Mouse (Mus musculus) left cerebral cortex, postnatal 4 days (tissue): ENCODE measurements at regions not wholly inside any gene's neighbourhood (a gene's known extent, or its start where the extent isn't known, plus 50 kb on each side); places are given as distances from the start of the nearest gene placed in this dataset.

Experiments
- microRNA-seq: library from miRNA; unstranded; fragments of <30 nt; microRNA quantifications from one replicate; pipeline ENCODE4 v1.2.0, GENCODE M21; 2022

Small RNAs in the stretch of these regions (microRNA-seq; reads per million reads assigned to microRNA genes)
- gene Mir30a: 4,519 reads per million, percentile 89 among the genes with 10 or more reads in this experiment
- 250 reads per million, percentile 60 among the genes with 10 or more reads in this experiment for gene Mir30c-2
